Mouse (Mus musculus): Measurements from ENCODE around the gene Ube2d1.

- TF ChIP-seq CTCF (IDR thresholded peaks at IDR 0.05; ENCODE audit: low read depth, low read length) (no peak), TAL1 (conservative IDR thresholded peaks at IDR 0.05; ENCODE audit: low read depth, low read length) (no peak), GATA1 (IDR thresholded peaks at IDR 0.05; ENCODE audit: borderline replicate concordance, low read length) (no peak), POLR2AphosphoS5 (IDR thresholded peaks at IDR 0.05; ENCODE audit: insufficient replicate concordance, low read depth, low read length) (no peak)
These were observed 17.1 kb downstream of the Ube2d1 start for GRCm38 (mm10) chr10:71267973-71268372.
